Mouse (Mus musculus) embryonic stem cell, embryonic (primary cell): ENCODE measurements at regions not wholly inside any gene's neighbourhood (a gene's known extent, or its start where the extent isn't known, plus 50 kb on each side); places are given as distances from the start of the nearest gene placed in this dataset.

Experiments
- CTCF ChIA-PET, 4 experiments: fragments of 300-600 bp in 2 of 4; fragments of 350-600 bp in 2 of 4; sonication (Branson Sonifier 250); formaldehyde crosslinking; loops; one replicate each; lab custom pipeline; 2022; ENCODE audit warnings: inconsistent platforms in 2 of 4; lab: Charles Lee
- POLR2A ChIA-PET, 4 experiments: fragments of 300-600 bp in 2 of 4; fragments of 350-600 bp in 2 of 4; sonication (Branson Sonifier 250); formaldehyde crosslinking; loops; one replicate each; lab custom pipeline; 2022; ENCODE audit warnings: antibody characterized with exemption in 4 of 4, inconsistent platforms in 1 of 4; lab: Charles Lee

DNA sequence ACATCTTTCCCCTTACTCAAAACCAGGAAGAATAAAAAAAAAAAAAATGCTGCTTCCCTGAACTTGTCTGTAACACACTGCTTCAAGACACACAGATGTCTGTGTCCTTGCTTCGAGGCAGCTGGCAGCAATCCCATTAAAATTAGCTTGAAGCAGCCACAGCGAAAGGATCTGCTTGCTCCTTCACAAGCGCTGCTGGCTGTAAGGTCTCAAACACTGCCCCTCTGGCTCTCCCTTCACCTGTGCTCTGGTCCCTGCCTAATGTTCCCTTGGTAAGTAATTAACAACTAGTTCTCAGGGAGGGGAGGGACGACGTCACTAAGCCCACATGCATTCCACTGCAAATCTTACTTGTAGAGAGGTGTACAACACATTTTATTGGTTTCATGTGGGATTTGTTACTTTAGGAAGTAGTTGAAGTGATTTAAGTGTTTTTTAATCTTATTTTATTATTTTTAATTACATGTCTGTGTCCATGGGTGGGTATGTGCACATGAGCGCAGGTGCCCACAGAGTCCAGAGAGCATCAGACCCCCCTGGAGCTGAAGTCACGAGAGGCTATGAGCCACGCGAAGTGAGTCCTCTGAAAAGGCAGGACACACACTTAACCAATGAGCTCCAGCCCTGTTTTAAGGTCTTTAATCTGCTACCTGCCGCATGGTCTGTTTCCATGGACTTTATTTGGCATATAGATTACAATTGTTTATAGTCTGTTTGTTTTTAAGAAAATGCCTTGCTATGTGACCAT is 61.1 kb upstream of the Cers6 start:
- ChIA-PET POLR2A (no interaction called here), CTCF (no interaction called here)

DNA sequence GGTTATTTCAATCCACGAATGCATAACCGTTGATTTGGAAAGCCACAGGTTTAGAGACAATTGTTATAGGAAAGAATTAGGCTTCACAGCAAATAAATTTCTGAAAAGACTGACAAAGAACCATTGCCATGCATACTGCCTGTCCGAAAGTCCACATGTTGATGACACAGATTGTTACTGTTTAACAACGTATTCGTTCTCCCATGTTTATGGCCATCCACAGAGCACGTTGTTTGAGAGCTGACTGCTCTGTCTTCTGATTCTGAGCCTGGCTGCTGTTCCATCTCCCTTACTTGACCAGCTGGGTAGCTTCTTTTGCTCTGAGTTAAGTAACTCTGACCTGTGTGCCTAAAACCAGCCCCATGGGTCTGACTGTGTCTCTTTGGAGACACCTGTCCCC is 57.1 kb upstream of the Cers6 start:
- ChIA-PET POLR2A (interaction anchor here in 1 of 4 experiments (0.7 to 1.2 kb wide), 3 partner anchors 9 to 580 kb away, joined by 3 read pairs; no protein-coding TSS in a partner anchor), CTCF (no interaction called here)

DNA sequence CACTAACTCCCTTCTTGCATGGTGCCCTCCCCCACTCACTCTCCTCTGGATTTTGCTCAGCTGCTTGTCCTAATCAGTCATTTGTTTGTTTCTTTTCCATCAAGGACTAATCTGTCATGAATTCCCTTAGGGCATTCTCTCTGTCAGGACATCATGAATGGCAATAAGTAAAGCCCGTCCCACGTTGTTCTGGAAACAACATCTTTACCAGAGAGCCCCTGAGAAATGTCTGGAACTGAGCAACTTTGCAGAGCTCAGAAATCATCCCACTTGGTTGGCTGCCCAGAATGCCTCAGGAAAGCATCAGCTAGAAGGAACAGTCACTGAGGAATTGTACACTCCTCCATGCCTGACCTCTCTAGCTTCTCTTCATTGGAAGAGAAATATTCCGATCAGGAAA is 55.4 kb upstream of the Cers6 start:
- ChIA-PET POLR2A (interaction anchor here in 1 of 4 experiments (0.6 kb wide), 1 partner anchor 393 kb away, joined by 3 read pairs; no protein-coding TSS in a partner anchor), CTCF (no interaction called here)

DNA sequence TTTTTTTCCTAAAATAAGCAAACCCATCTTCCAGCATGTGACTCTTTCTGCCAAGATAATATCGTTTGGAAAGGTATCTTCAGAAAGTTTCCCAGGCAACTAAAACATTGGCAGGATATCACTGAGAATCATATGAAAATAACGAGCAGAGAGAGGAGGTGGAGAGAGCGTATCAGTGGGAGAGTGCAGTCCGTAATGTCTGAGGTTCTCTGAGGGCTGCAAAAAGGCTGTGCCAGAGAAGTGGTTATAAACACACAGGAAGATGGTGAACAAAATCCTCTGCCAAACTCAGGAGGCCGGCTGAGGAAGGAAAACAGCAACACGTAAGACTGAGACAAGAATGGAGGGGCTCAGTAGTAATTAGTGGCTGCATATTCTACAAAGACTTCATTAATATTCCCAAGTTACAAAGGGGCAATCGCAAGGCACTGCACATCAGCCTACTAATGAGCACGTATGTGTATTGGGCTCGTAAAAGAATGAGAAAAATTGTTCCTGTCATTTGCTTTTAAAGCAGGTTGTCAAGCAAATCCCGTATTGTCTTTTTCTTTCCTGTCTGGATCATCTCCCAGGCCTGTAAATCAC is 54.8 kb upstream of the Cers6 start:
- ChIA-PET CTCF (no interaction called here), POLR2A (interaction anchor here in 1 of 4 experiments (0.7 kb wide), 1 partner anchor 42 kb away, joined by 3 read pairs; no protein-coding TSS in a partner anchor)
